Mouse (Mus musculus) MEL (cell line): ENCODE measurements around the gene Lipm. TPM values are rescaled to one million over a fixed set of nuclear protein-coding genes. Genes with fewer than 3 reads are reported as not detected.

Experiments used
- DNase-seq: peaks from one replicate; pipeline ENCODE4 v3.0.0; 2011; ENCODE audit warnings: low read depth, low spot score
- H3K27ac ChIP-seq: 2 replicates; pipeline ENCODE4 v1.5.1; 2012; ENCODE audit warnings: low read depth, mild to moderate bottlenecking, control low read depth, low read length, moderate library complexity; ENCODE audit not compliant: control insufficient read depth
- H3K27me3 ChIP-seq, 2 experiments: fragments of 150-350 bp in 1 of 2; sonication (generic) in 1 of 2; 2 replicates each; pipeline ENCODE4 v1.6.1; 2012; ENCODE audit warnings: low read length in 2 of 2, mild to moderate bottlenecking in 2 of 2, improper control_type of control experiment in 1 of 2, moderate library complexity in 1 of 2; ENCODE audit not compliant: insufficient read depth in 2 of 2, control insufficient read depth in 1 of 2
- H3K36me3 ChIP-seq, 2 experiments: 2 replicates each; pipeline ENCODE4 v1.6.1; 2012 to 2014; ENCODE audit warnings: low read length in 2 of 2, improper control_type of control experiment in 1 of 2, inconsistent platforms in 1 of 2, mild to moderate bottlenecking in 1 of 2; ENCODE audit not compliant: insufficient read depth in 2 of 2, control insufficient read depth in 1 of 2
- H3K4me1 ChIP-seq, 2 experiments: fragments of 150-350 bp in 1 of 2; sonication (generic) in 1 of 2; 2 replicates each; pipeline ENCODE4 v1.6.1; 2012; ENCODE audit warnings: low read length in 2 of 2, improper control_type of control experiment in 1 of 2, mild to moderate bottlenecking in 1 of 2; ENCODE audit not compliant: insufficient read depth in 2 of 2, control insufficient read depth in 1 of 2
- H3K4me3 ChIP-seq, 2 experiments: fragments of 150-350 bp in 1 of 2; sonication (generic) in 1 of 2; 2 replicates each; pipeline ENCODE4 v1.5.1; 2012; ENCODE audit warnings: low read depth in 2 of 2, low read length in 2 of 2, mild to moderate bottlenecking in 2 of 2, moderate library complexity in 2 of 2, control low read depth in 1 of 2, improper control_type of control experiment in 1 of 2; ENCODE audit not compliant: control insufficient read depth in 1 of 2, insufficient read depth in 1 of 2
- H3K79me2 ChIP-seq: 2 replicates; pipeline ENCODE4 v1.6.1; 2012; ENCODE audit warnings: mild to moderate bottlenecking, low read length, moderate library complexity; ENCODE audit not compliant: control insufficient read depth, poor library complexity, insufficient read depth
- H3K9ac ChIP-seq: 2 replicates; pipeline ENCODE4 v1.6.1; 2012; ENCODE audit warnings: low read depth, mild to moderate bottlenecking, control low read depth, low read length, moderate library complexity; ENCODE audit not compliant: control insufficient read depth, poor library complexity, severe bottlenecking
- H3K9me3 ChIP-seq: fragments of 150-350 bp; sonication (generic); replicated peaks from 2 replicates; pipeline ENCODE4 v1.6.1; 2012; ENCODE audit warnings: mild to moderate bottlenecking, low read length, improper control_type of control experiment, moderate library complexity; ENCODE audit not compliant: insufficient read depth
- BHLHE40 ChIP-seq: IDR thresholded peaks from 2 replicates; pipeline ENCODE4 v1.6.1; 2012; ENCODE audit warnings: low read depth, mild to moderate bottlenecking, inconsistent platforms, low read length, improper control_type of control experiment, borderline replicate concordance
- CHD2 ChIP-seq: IDR thresholded peaks from 2 replicates; pipeline ENCODE4 v1.6.1; 2011; ENCODE audit warnings: low read length, improper control_type of control experiment
- EP300 ChIP-seq, 2 experiments: IDR thresholded peaks; 2 replicates each; pipeline ENCODE4 v1.6.1; 2011; ENCODE audit warnings: improper control_type of control experiment in 2 of 2, low read length in 2 of 2, low read depth in 1 of 2, mild to moderate bottlenecking in 1 of 2
- ETS1 ChIP-seq: IDR thresholded peaks from 2 replicates; pipeline ENCODE4 v1.6.1; 2012; ENCODE audit warnings: low read depth, mild to moderate bottlenecking, inconsistent platforms, low read length, improper control_type of control experiment, moderate library complexity
- GABPA ChIP-seq: IDR thresholded peaks from 2 replicates; pipeline ENCODE4 v1.6.1; 2012; ENCODE audit warnings: low read depth, mild to moderate bottlenecking, inconsistent platforms, low read length, improper control_type of control experiment, moderate library complexity
- GATA1 ChIP-seq: IDR thresholded peaks from 2 replicates; pipeline ENCODE4 v1.6.1; 2011; ENCODE audit warnings: low read depth, low read length, improper control_type of control experiment
- MAFK ChIP-seq: IDR thresholded peaks from 2 replicates; pipeline ENCODE4 v1.6.1; 2011; ENCODE audit warnings: low read depth, mild to moderate bottlenecking, low read length, improper control_type of control experiment, borderline replicate concordance
- MAX ChIP-seq: IDR thresholded peaks from 2 replicates; pipeline ENCODE4 v1.6.1; 2011; ENCODE audit warnings: low read length, improper control_type of control experiment
- MXI1 ChIP-seq: IDR thresholded peaks from 2 replicates; pipeline ENCODE4 v1.6.1; 2011; ENCODE audit warnings: mild to moderate bottlenecking, low read depth, low read length, improper control_type of control experiment
- MYB ChIP-seq: IDR thresholded peaks from 2 replicates; pipeline ENCODE4 v1.6.1; 2011; ENCODE audit warnings: mild to moderate bottlenecking, low read depth, low read length, improper control_type of control experiment
- MYC ChIP-seq: IDR thresholded peaks from 2 replicates; pipeline ENCODE4 v1.6.1; 2011; ENCODE audit warnings: low read depth, mild to moderate bottlenecking, low read length, improper control_type of control experiment, moderate library complexity
- NELFE ChIP-seq: IDR thresholded peaks from 2 replicates; pipeline ENCODE4 v1.6.1; 2011; ENCODE audit warnings: low read depth, low read length, improper control_type of control experiment
- POLR2A ChIP-seq, 2 experiments: IDR thresholded peaks; 2 replicates each; pipeline ENCODE4 v1.6.1; 2011 to 2012; ENCODE audit warnings: low read length in 2 of 2, mild to moderate bottlenecking in 2 of 2, control low read depth in 1 of 2, improper control_type of control experiment in 1 of 2, low read depth in 1 of 2, moderate library complexity in 1 of 2; ENCODE audit not compliant: control insufficient read depth in 1 of 2, insufficient read depth in 1 of 2, poor library complexity in 1 of 2
- POLR2AphosphoS2 ChIP-seq: IDR thresholded peaks from 2 replicates; pipeline ENCODE4 v1.6.1; 2011; ENCODE audit warnings: low read length, improper control_type of control experiment
- POLR2AphosphoS5 ChIP-seq: IDR thresholded peaks from 2 replicates; pipeline ENCODE4 v1.6.1; 2012; ENCODE audit warnings: low read depth, borderline replicate concordance, mild to moderate bottlenecking, inconsistent platforms, low read length, moderate library complexity, mixed read lengths
- RAD21 ChIP-seq: IDR thresholded peaks from 2 replicates; pipeline ENCODE4 v1.6.1; 2011; ENCODE audit warnings: mild to moderate bottlenecking, low read depth, low read length, improper control_type of control experiment
- RCOR1 ChIP-seq: IDR thresholded peaks from 2 replicates; pipeline ENCODE4 v1.6.1; 2012; ENCODE audit warnings: low read depth, mild to moderate bottlenecking, inconsistent platforms, low read length, improper control_type of control experiment
- TCF12 ChIP-seq: IDR thresholded peaks from 2 replicates; pipeline ENCODE4 v1.6.1; 2014; ENCODE audit warnings: low read depth, mild to moderate bottlenecking, inconsistent platforms, low read length, improper control_type of control experiment, moderate library complexity
- USF1 ChIP-seq: IDR thresholded peaks from 2 replicates; pipeline ENCODE4 v1.6.1; 2014; ENCODE audit warnings: low read depth, mild to moderate bottlenecking, inconsistent platforms, low read length, improper control_type of control experiment, moderate library complexity
- USF2 ChIP-seq, 2 experiments: IDR thresholded peaks; 2 replicates each; pipeline ENCODE4 v1.6.1; 2011 to 2012; ENCODE audit warnings: improper control_type of control experiment in 2 of 2, low read length in 2 of 2, borderline replicate concordance in 1 of 2, inconsistent platforms in 1 of 2, low read depth in 1 of 2, mild to moderate bottlenecking in 1 of 2; ENCODE audit not compliant: insufficient read depth in 1 of 2
- ZMIZ1 ChIP-seq: IDR thresholded peaks from 2 replicates; pipeline ENCODE4 v1.6.1; 2012; ENCODE audit warnings: low read depth, mild to moderate bottlenecking, inconsistent platforms, low read length, improper control_type of control experiment, moderate library complexity
- ZNF384 ChIP-seq: IDR thresholded peaks from 2 replicates; pipeline ENCODE4 v1.6.1; 2012; ENCODE audit warnings: low read depth, mild to moderate bottlenecking, inconsistent platforms, low read length, improper control_type of control experiment
- polyA plus RNA-seq, 2 experiments: library from polyadenylated mRNA; stranded (reverse) in 1 of 2; unstranded in 1 of 2; fragments of >175 nt in 1 of 2; fragments of >200 nt in 1 of 2; gene quantifications; 2 replicates each; pipeline versions ENCODE4 v1.2.1 to v1.2.4; 2012; ENCODE audit warnings: low replicate concordance in 2 of 2, low read depth in 1 of 2; ENCODE audit not compliant: insufficient read length in 2 of 2, insufficient read depth in 1 of 2, missing spikeins in 1 of 2
- total RNA-seq: library from RNA; depleted of rRNA; stranded (reverse); fragments of 300-350 nt; gene quantifications from 2 replicates; pipeline ENCODE4 v1.2.3, GENCODE M21; 2012; rRNA removed

The Lipm gene
- total RNA-seq: not detected in 2 replicates
- polyA plus RNA-seq: not detected

DNA sequence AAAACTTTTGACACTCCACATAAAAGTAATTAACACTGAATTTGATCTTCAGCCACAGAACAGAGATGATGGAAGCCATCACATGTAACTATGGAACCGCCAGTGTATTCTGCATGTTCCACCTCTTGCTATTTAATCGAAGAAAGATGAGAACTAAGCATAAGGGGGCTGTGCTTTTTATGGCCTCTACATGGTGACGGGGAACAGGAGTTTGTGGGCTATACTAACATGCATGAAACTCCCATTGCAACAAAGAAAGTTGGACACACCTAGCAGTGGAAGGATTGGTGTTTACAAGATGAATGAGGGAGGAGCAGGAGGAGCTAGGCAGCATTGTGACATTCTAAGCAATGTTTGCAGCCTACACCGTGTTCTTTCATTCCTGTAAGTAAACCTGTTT is at the start of gene Lipm:
TSS of gene Lipm (plus strand) at position 301 of the 400 bp plus-strand sequence.
- Histone ChIP-seq H3K4me1 (no peaks in the 10 kb centered on the region), H3K9ac (no peak within 1 kb of the TSS), H3K9me3 (no peaks in the 10 kb centered on the region), H3K36me3 (no peaks in the 10 kb centered on the region), H3K27ac (no peak within 1 kb of the TSS), H3K27me3 (no peaks in the 10 kb centered on the region; a peak in 2 of 4 replicates), H3K4me3 (no peak within 1 kb of the TSS), H3K79me2 (no peaks in the 10 kb centered on the region)
- DNase-seq: no peak
- TF ChIP-seq USF2 (IDR thresholded peaks at IDR 0.05; ENCODE audit: borderline replicate concordance in 1 of 2, insufficient read depth in 1 of 2, low read depth in 1 of 2, low read length in 2 of 2): no peak
- no peak for TF ChIP-seq MAFK
- no peak for TF ChIP-seq ZNF384
- no peak for TF ChIP-seq RAD21
- TF ChIP-seq ZMIZ1: no peak
- TF ChIP-seq POLR2A (IDR thresholded peaks at IDR 0.05; ENCODE audit: control insufficient read depth in 1 of 2, insufficient read depth in 1 of 2, low read depth in 1 of 2, low read length in 2 of 2, poor library complexity in 1 of 2): no peak
- TF ChIP-seq MYB: no peak
- no peak for TF ChIP-seq CHD2
- no peak for TF ChIP-seq RCOR1
- no peak for TF ChIP-seq USF1
- no peak for TF ChIP-seq MXI1
- no peak for TF ChIP-seq BHLHE40

DNA sequence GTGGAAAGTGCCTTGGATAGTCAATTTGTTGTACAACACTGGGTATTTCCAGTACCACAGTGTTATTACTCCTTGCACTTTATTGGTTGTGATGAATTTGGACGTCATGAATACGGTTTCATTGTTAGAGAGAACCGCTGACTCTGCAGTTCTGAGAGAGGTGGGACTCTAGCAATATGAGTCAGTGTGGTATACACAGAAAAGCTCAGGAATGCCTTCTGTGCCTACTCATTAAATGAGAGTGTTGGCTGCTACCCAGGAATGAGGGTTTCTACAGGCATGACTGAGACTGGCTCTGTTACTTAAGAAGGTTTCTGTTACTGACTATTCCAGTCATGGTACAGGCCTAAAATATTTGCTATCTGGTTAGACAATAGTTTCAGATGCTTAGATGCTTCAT is 49.2 kb upstream of the Lipm start:
- no peak for DNase-seq
- Histone ChIP-seq H3K79me2 (no peaks in the 10 kb centered on the region), H3K4me1 (no peaks in the 10 kb centered on the region), H3K4me3 (no peak overlapping the region), H3K27ac (no peak overlapping the region), H3K27me3 (no peaks in the 10 kb centered on the region), H3K9me3 (no peaks in the 10 kb centered on the region), H3K36me3 (no peaks in the 10 kb centered on the region), H3K9ac (no peak overlapping the region)
- TF ChIP-seq POLR2AphosphoS5 (no peak), NELFE (no peak), MYC (no peak), GABPA (no peak)

DNA sequence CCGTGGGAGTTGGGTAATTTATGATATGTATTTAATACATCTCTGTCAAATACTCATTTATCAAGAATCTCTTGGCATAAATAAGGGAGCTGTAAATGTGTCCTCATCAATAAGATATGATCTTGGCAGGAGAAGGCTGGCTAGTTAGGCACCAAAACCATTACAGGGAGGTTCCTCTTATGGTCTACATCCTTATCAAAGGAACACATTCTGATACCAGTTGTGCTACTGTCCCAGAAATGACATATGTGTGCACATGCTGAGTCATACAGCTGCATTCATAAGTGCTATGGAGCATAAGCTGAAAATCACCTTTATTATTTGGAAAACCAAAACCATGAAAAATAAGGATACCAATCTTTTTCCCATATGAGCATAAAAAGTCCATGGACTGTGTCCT is 37.2 kb upstream of the Lipm start:
- Histone ChIP-seq H3K4me3 (no peak overlapping the region), H3K9ac (no peak overlapping the region), H3K27ac (no peak overlapping the region), H3K79me2 (no peaks in the 10 kb centered on the region), H3K36me3 (0 out of 4 replicates have a peak, but pooled peaks cover 0 to 2% of the 10 kb centered on the region in 2 experiments), H3K4me1 (no peaks in the 10 kb centered on the region), H3K27me3 (no peaks in the 10 kb centered on the region), H3K9me3 (no peaks in the 10 kb centered on the region)
- DNase-seq: peak; percentile 47
- TF ChIP-seq TCF12: peak; percentile 26; the same call in 1 of the 2 replicates
- peak; percentile 58 to 60 for TF ChIP-seq EP300 (IDR thresholded peaks at IDR 0.05; ENCODE audit: low read depth in 1 of 2, low read length in 2 of 2)
- no peak for TF ChIP-seq POLR2AphosphoS2
- TF ChIP-seq MAX: no peak
- TF ChIP-seq GATA1: peak; percentile 71
- peak; percentile 78 for TF ChIP-seq ETS1
